Mouse (Mus musculus): ENCODE results near the gene Asic2. TPM values are rescaled to one million over a fixed set of nuclear protein-coding genes. Genes with fewer than 3 reads are reported as not detected.

Asic2 gene
- total RNA-seq, 2 experiments from 2014 or later = 78.0 to 80.2 TPM

- peak; percentile 37 to 42 for DNase-seq (ENCODE audit: low spot score in 2 of 2)
- intact Hi-C loops (cut with DNase I) = no loop called here
Measured at GRCm38 (mm10) chr11:81860250-81860972, 107.8 kb downstream of the Asic2 start, which contains the start of gene 5530401A14Rik. TSS of gene 5530401A14Rik (plus strand) at chr11:81860673.

GRCm38 (mm10) chr11:81847773-81848490, 120.3 kb downstream of the Asic2 start:
- DNase-seq (ENCODE audit: low spot score in 2 of 2) = no peak
- intact Hi-C loops (cut with DNase I) = no loop called here

GRCm38 (mm10) chr11:81845686-81846036, 122.6 kb downstream of the Asic2 start:
- intact Hi-C loops (cut with DNase I) = no loop called here
- no peak for DNase-seq (ENCODE audit: low spot score in 2 of 2)

DNA sequence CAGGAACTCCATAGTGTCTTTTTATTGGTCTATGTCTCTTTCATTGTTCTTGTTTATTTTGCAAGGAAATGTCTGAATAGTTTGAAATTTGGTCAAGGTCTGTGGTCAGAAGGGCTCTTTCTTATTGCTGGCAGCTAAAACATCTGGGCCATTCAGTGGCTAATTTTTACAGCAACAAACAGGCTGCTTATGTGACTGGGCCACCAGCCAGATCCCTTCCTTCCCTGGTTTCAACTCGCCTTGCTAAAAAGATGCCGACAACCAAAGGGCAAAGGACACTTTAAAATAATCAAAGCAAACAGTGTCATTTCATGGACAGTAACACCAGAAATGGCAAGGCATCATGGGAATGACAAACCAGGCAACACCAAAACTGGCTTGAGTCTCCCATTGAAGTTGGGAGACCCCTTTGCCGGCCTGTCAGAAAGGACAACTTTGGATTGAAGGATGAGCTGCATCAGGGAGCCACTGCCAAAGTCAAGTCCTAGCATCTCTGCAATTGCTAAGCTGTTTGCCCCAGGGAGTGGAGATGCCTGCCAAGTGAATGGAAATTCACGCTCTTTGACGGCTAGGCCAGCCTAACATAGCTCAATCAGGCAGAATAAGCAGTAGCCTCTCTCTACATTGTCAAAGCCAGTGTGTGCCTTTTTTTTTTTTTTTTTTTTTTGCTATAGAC, 123.1 kb downstream of the Asic2 start:
- intact Hi-C loops (cut with DNase I) = no loop called here
- DNase-seq (ENCODE audit: low spot score in 2 of 2) = no peak

- intact Hi-C loops (cut with DNase I) = no loop called here
- DNase-seq (ENCODE audit: low spot score in 2 of 2) = no peak
Measured at GRCm38 (mm10) chr11:81841001-81841400, 127.3 kb downstream of the Asic2 start.

- intact Hi-C loops (cut with DNase I) = no loop called here
- no peak for DNase-seq (ENCODE audit: low spot score in 2 of 2)
Measured at GRCm38 (mm10) chr11:81838426-81838825, 129.8 kb downstream of the Asic2 start.

DNA sequence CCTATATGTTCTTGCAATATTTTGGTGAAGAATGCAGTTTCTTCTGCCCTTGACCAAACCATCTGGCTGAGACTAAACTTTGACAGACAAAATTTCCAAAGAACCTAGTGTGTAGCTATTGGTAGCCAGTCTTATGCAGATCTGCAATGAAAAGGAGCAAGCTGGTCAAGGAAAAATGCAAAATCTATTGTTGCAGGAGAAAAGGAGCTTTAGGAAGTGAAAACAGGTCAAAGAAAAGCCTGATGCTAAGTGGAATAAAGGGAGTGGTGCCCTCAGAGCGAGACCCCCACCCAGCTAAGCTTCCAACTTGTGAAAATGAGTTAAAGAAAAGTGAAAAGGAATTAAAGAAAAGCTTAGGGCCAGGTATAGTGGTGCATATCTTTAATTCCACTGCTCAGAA, 135.9 kb downstream of the Asic2 start:
- no peak for DNase-seq (ENCODE audit: low spot score in 2 of 2)
- intact Hi-C loops (cut with DNase I) = no loop called here

DNA sequence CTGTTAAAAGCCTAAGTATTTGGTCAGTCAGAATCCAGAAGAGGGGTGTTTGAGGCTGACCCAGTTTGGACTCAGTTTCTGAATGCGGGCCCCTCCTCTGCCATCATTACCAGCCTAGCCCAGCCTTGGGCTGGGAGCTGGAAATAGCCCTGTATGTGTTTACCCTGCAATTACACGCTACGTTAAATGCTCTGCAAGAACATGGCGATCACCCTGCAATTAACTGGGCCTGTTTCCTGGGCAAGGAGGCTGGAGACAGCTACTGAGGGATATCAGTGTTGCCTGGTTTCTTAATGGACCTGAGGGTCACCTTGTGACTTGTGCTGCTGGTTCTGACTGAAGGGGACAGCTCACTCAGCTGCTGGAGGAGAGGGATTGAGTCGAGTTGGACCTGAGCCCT, 151.7 kb downstream of the Asic2 start:
- no peak for DNase-seq (ENCODE audit: low spot score in 2 of 2)
- intact Hi-C loops (cut with DNase I) = no loop called here

DNA sequence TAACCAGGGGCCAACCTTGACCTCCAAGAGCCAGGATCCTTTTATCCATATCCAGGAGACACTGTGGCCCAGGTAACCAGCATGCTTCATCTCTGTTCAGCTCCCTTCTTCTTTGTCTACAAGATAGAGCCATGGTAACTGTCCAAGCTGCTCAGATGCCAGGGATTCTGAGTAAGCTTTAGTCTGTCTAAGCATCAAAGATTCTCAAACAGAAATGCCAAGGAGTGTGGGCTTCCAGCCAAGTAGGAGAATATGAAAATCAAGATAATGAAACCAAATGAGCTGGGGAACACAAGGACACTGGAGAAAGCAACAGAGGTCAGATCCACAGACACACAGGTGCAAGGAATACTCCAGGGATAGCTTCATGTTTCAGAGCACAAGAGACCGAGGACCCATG, 153.4 kb downstream of the Asic2 start:
- intact Hi-C loops (cut with DNase I) = no loop called here
- peak; percentile 50 to 83 for DNase-seq (ENCODE audit: low spot score in 2 of 2)

DNA sequence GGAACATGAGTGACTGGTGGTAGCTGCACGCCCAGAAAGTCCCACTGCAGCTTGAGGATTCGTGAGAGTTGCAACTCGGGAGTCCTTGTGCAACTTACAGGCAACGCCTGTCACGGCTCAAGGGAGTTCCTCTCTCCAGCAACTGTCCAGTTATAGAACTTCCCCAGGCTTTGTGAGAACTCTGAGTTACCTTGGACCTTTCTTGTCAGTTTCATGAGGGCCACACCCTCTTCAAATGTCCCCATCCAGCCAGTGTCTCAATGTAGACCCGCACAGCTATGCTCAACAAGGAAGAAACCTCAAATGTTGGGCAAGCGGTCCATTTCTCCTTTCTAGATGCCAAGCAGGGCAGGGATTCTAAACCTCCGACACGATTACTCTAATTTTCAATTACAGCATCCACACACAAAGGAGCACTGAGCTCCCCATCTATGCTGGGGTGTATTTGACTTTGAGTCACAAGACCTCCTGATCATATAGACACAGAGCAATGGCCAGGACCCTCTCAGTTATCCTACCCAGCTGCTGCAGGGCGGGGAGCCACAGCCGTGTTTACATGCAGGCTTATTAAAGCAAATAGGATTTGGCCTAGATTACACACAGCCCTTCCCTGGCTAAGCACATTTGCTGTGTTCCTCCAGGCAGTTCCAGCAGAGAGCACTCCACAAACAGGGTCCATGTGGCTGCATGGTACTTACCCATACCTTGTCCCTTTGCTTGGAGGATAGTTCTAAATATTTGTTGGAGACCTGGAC, 161.2 kb downstream of the Asic2 start:
- intact Hi-C loops (cut with DNase I) = no loop called here
- no peak for DNase-seq (ENCODE audit: low spot score in 2 of 2)

DNA sequence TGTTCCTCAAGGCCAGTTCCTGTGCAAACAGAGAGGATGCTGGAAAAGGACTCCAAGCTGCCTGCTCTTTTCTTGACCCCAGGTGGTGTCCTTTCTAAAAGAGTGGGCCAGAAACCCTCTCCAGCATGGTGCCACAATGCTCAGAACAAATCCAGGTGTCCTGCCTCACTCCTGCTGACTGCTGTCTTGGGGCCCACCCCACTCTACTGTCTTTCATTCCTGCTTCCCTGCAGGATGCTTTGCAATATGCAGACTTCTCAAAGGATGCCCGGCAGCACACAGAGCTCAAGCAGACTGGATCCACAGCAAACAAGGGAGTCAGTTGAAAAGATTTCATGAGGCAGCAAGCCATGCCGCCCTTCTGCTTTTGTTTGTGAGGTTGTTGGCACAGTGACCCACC, 164.7 kb downstream of the Asic2 start:
- no peak for DNase-seq (ENCODE audit: low spot score in 2 of 2)
- intact Hi-C loops (cut with DNase I) = loop anchor here (5.0 kb wide), 1 partner anchor 164 kb away; the partner anchor contains the start of gene Asic2

DNA sequence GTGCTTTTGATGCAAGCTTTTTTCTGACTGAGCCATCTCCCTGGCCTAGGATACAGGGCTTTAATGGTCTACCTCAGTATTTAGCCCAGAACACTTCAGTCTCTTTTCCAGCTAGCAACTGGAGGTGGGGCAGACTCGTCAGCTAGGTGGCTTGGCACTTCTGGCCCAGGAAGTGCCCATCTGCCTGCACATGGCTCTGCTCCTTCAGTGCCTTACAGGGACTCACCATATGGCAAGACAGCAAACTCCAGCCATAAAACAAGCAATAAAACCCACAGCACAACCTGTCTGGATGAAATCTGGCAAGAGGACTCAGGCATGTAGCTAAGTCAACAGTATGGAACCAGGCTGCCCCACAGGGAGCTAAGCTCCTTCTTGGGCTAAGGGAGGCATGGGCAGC, 165.6 kb downstream of the Asic2 start:
- intact Hi-C loops (cut with DNase I) = loop anchor here (5.0 kb wide), 1 partner anchor 165 kb away; the partner anchor contains the start of gene Asic2
- DNase-seq (ENCODE audit: low spot score in 2 of 2) = peak in 1 of 2 experiments; percentile 54

DNA sequence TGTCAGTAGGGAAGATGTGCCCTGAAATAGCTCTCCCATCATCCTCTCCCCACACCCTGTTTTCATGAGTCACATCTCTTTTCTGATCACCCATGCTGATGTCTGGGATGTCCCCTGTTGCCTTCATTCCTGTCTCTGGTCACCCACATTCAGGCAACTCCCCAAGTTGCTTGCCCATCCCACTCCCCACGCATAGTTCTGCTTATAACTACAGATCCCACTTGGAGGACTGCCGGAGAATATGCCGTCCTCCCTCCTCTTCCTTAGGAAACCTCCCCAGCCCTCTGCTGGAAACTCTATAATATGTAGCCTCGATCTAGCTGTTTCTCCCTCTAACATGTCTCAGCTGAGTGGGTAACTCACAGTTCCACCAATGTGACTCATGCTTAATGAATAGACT, 167.4 kb downstream of the Asic2 start:
- peak; percentile 17 to 92 for DNase-seq (ENCODE audit: low spot score in 2 of 2)

GRCm38 (mm10) chr11:81793588-81793987, 174.7 kb downstream of the Asic2 start:
- peak; percentile 23 to 65 for DNase-seq (ENCODE audit: low spot score in 2 of 2)
- intact Hi-C loops (cut with DNase I) = no loop called here

More for the DNA sequence above, 167.4 kb downstream of the Asic2 start:
- intact Hi-C loops (cut with DNase I) = loop anchor here (1.0 to 5.0 kb wide), 2 partner anchors 131 to 166 kb away; partner anchors contain the start of gene Asic2

DNA sequence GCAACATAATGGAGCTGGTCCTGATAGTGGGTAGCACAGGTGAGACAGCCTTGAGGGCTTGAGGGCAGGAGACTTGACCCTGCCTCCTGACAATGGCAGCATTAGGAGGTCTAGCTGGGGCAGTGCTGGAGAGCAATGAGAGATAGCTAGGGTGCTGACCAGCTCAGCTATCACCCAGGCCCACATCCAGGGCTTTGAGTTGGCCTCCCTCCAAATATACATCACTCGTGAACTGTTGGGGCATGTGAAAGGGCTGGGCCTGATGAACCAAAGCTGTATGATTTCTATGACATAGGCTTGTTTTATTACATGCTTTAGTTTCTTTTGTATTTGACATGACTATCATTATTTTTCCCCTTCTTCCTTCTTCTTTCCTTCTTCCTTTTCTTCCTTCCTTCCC, 176.7 kb downstream of the Asic2 start:
- DNase-seq (ENCODE audit: low spot score in 2 of 2) = no peak
- intact Hi-C loops (cut with DNase I) = no loop called here

DNA sequence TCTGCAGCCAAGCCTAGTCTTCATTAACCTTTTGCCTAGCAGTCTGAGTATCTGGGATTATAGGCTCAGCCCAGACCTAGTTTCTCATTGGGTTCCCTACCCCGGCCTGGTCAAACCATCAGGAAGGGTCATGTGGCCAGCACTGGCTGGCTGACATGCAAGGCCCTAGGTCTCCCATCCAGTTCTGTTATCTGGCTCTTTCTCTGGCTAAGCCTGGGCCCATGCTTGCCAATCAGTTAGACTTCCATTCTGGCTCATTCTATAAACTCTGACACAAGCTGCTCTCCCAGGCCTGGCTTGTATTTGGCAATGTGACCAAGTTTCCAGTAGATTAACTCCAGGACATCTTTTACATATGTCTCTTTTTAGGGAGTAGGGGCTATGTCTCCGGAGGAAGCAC, 187.7 kb downstream of the Asic2 start:
- intact Hi-C loops (cut with DNase I) = no loop called here
- no peak for DNase-seq (ENCODE audit: low spot score in 2 of 2)

- peak; percentile 30 to 79 for DNase-seq (ENCODE audit: low spot score in 2 of 2)
- intact Hi-C loops (cut with DNase I) = no loop called here
Measured at GRCm38 (mm10) chr11:81779881-81780280, 188.4 kb downstream of the Asic2 start.

DNA sequence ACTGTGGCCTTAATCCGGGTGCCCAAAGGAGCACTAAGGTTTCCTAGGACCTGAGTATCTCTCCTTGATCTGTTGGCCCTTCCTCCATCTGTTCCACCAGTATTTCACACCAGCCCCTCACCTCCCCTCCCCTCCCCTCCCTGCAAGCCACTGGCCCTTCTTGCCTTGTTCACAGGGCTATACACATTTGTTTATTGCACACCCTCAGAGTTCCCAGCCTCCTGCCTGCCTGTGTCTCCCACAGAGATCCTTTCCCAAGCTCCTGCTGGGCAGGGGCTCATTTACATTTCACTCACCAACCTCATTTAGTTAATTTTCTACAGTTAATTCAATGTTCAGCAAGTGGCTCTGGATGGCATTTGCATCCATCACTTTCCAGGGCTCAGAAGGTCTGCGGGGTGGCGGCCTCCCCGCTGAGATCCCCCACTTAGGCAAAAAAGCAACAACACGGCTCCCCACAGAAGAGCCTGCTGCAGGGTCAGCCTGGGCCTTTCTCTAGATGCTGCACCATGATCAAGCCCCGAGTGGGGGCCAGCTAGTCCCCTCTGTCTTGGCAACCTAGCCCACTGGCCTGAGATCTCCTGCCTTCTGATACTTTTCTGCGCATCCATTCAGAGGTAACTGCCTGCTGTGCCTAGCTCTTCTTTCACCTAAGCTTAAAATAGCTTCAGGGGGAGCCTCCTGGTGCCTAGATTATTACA, 196.9 kb downstream of the Asic2 start:
- intact Hi-C loops (cut with DNase I) = no loop called here
- DNase-seq (ENCODE audit: low spot score in 2 of 2) = no peak

DNA sequence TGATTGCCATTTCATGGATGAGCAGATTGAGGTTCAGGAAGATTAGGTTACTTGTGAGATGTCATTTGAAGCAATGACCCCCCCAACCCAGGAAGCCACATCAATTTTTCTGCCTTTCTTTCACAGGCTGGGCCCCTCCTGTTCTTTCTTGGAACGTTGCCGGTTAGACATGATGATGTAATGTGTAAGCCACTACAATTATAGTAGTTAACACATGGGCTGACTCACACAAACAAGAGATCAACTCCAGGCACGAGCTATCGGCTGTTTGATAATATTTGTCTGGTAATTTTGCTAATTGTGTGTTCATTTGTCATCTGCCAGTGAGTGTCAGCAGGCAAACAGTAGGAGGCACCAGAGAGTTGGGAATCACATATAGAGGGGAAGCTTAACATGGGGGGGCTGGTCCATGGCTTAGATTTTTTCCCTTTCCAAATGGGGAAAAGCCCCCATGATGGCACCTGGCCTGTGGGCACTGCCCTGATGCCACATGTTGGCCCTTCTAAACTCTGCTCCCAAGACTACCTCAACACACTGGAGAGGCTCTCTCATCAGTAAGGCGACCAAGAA, 198.5 kb downstream of the Asic2 start:
- intact Hi-C loops (cut with DNase I) = loop anchor here (10.0 kb wide), 1 partner anchor 205 kb away; no protein-coding TSS in a partner anchor
- no peak for DNase-seq (ENCODE audit: low spot score in 2 of 2)
